Mouse (Mus musculus) erythroblast, embryonic 14.5 days (primary cell): ENCODE data around the gene Cenpw. TPM values are rescaled to one million over a fixed set of nuclear protein-coding genes. Genes with fewer than 3 reads are reported as not detected.

Experiments
- H3K27me3 ChIP-seq: 2 replicates; pipeline ENCODE4 v1.6.1; 2012; ENCODE audit warnings: inconsistent platforms; ENCODE audit not compliant: control insufficient read depth
- H3K36me3 ChIP-seq: 2 replicates; pipeline ENCODE4 v1.6.1; 2012; ENCODE audit warnings: mild to moderate bottlenecking, inconsistent platforms; ENCODE audit not compliant: control insufficient read depth
- H3K4me1 ChIP-seq: 2 replicates; pipeline ENCODE4 v1.6.1; 2012; ENCODE audit warnings: inconsistent platforms; ENCODE audit not compliant: control insufficient read depth
- H3K4me3 ChIP-seq: replicated peaks from 2 replicates; pipeline ENCODE3; 2012; ENCODE audit warnings: moderate library complexity, mild to moderate bottlenecking, inconsistent platforms
- H3K9me3 ChIP-seq: 2 replicates; pipeline ENCODE4 v1.6.1; 2012; ENCODE audit warnings: low read length, inconsistent platforms, mixed read lengths; ENCODE audit not compliant: control insufficient read depth
- GATA1 ChIP-seq: IDR thresholded peaks from 2 replicates; pipeline ENCODE4 v1.6.1; 2012; ENCODE audit warnings: low read length, inconsistent platforms, mixed read lengths
- TAL1 ChIP-seq: IDR thresholded peaks from 3 replicates; pipeline ENCODE4 v1.6.1; 2012; ENCODE audit warnings: low read length, inconsistent platforms, mixed read lengths
- polyA plus RNA-seq: library from polyadenylated mRNA; stranded (reverse); fragments of >175 nt; gene quantifications from 2 replicates; pipeline ENCODE4 v1.2.3, GENCODE M21; 2012

Gene Cenpw
- 7.4 and 9.2 TPM in 2 replicates for polyA plus RNA-seq

DNA sequence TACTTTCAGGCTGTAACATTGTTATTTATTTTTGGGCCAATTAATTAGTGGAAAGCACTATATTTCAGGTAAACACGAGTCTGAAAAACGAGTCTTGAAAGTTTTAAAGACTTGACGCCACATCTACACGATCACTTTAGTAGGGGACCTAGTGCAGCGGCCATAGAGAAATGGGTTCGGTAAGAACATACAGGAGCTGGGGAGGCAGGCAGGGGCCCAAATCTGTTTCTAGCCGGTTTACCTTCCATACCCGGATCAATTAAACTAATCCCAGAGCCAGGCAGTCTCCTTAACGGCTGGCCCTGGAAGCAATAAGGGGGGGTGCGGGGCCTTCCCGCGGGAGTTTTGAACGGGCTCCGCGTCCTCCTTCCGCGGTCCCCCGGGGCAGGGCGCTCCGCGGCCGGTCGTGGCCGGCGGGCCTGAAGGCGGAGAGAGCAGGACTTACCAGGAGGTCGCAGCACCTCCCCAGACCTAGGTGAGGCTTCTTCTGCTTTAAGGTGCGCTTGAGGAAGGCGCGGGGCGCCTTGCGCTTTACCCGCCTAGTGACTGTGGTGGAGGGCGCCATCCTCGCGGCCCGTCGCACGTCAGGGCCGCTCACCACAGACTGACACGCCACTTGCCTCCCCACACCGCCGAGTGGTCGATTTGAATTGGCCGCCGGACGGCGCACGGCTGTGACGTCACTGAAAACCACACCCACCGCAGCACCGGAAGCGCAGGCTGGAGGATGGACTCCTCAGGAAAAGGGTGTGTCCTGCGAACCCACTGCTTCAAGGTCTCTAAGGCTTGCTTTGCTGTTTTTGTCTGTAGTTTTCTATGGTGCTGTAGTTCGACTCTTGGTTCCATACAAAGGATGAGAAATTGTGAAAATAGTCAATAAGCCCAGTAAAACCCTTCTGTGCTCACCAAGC lies at the start of gene Cenpw:
Gene Cenpw, minus strand, starts transcription at position 645 of the 911 bp plus-strand sequence.
- Histone ChIP-seq H3K36me3 (peaks cover 19% of the 10 kb centered on the region), H3K9me3 (no peaks in the 10 kb centered on the region), H3K4me1 (peaks cover 23% of the 10 kb centered on the region), H3K27me3 (no peaks in the 10 kb centered on the region), H3K4me3 (peak within 1 kb of the TSS; percentile 90)
- TF ChIP-seq TAL1 (no peak), GATA1 (no peak)

DNA sequence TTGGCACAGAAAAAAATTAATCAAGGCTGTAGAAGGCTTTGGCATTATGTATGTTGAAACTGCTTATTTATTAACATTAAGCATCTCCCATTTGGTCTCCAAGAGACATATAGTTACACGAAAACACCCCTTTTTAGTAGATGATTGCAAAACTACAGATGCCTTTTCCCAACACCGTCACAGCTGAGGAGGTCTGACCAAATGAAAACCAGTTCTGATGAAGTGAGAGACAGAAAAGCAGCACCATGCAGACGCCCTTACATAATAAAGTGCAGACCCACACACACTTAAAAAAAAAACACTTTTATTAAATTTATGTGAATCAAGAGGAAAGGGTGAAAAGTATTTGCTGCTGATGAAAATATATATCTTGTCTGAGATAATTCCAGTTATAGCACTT lies 49.3 kb upstream of the Cenpw start:
- no peaks in the 10 kb centered on the region for H3K4me1 ChIP-seq
- no peaks in the 10 kb centered on the region for H3K27me3 ChIP-seq
- H3K4me3 ChIP-seq: no peak overlapping the region
- TF ChIP-seq GATA1 (no peak), TAL1 (no peak)
- H3K36me3 ChIP-seq: no peaks in the 10 kb centered on the region
- H3K9me3 ChIP-seq: no peaks in the 10 kb centered on the region

DNA sequence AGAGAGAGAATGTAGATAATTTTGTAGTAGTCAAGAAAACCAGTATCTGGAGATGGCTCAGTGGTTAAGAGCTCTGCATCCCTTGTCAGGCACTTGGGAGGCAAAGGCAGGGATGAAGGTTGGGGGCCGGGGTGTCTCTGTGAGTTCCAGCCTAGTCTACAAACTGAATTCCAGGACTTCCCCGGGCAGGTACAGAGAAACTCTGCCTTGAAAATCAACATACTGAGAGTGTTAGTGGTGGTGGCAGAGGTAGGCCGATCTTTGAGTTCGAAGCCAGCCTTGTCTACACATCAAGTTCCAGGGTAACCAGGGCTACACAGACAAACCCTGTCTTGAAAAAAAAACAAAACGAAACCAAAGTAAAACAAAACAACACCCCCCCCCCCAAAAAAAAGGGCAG lies 859 bp downstream of the Cenpw start:
- H3K36me3 ChIP-seq: peaks cover 20% of the 10 kb centered on the region
- no peak for TF ChIP-seq GATA1
- TF ChIP-seq TAL1: no peak
- no peaks in the 10 kb centered on the region for H3K27me3 ChIP-seq
- H3K4me3 ChIP-seq: peak overlapping the region; percentile 90
- H3K4me1 ChIP-seq: peaks cover 25% of the 10 kb centered on the region
- H3K9me3 ChIP-seq: no peaks in the 10 kb centered on the region

DNA sequence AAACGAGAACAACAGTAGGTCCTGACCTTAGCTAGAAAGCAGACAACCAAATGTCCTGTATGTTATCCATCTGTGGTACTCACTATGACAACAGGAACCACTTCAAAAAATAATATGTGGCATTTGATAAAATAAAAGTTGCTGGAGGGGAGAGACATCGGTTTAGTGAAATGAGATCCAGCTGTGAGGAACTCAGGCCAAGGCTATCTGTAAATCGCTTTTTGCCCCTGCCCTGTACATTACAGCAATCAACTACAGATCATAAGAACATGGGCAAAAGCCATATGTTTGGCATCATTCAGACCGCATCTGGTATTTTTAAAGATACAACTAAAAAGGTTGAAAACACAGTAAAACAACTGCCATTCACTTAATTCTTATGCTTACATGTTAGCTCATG lies 32.7 kb downstream of the Cenpw start:
- no peaks in the 10 kb centered on the region for H3K9me3 ChIP-seq
- no peak for TF ChIP-seq GATA1
- no peak for TF ChIP-seq TAL1
- H3K4me1 ChIP-seq: no peaks in the 10 kb centered on the region
- no peaks in the 10 kb centered on the region for H3K27me3 ChIP-seq
- H3K36me3 ChIP-seq: no peaks in the 10 kb centered on the region
- H3K4me3 ChIP-seq: no peak overlapping the region
